Mouse (Mus musculus) limb, embryonic 14.5 days (tissue): Measurements from ENCODE around the gene Dennd1b. TPM values are rescaled to one million over a fixed set of nuclear protein-coding genes. Genes with fewer than 3 reads are reported as not detected.

Experiments used
- ATAC-seq: fragments of 200-750 bp; cut with Nextera tagmentation; 2 replicates; pipeline ENCODE4 v1.8.0; 2017; ENCODE audit warnings: low read depth, moderate number of reproducible peaks, moderate TSS enrichment; ENCODE audit not compliant: low FRiP score
- DNase-seq: peaks from one replicate; pipeline ENCODE4 v3.0.0-alpha.2; 2015; ENCODE audit warnings: low spot score
- H3K27ac ChIP-seq: fragments of 300-500 bp; sonication (generic); replicated peaks from 2 replicates; pipeline ENCODE4 v1.5.1; 2014; ENCODE audit warnings: low read depth, mild to moderate bottlenecking, low read length, moderate library complexity, mixed read lengths
- H3K27me3 ChIP-seq: fragments of 300-500 bp; sonication (generic); 2 replicates; pipeline ENCODE4 v1.6.1; 2014; ENCODE audit warnings: low read length, mixed read lengths; ENCODE audit not compliant: control insufficient read depth, insufficient read depth
- H3K36me3 ChIP-seq: fragments of 300-500 bp; sonication (generic); 2 replicates; pipeline ENCODE4 v1.6.1; 2014; ENCODE audit warnings: mild to moderate bottlenecking, low read length, moderate library complexity, mixed read lengths; ENCODE audit not compliant: control insufficient read depth, insufficient read depth
- H3K4me1 ChIP-seq: fragments of 300-500 bp; sonication (generic); 2 replicates; pipeline ENCODE4 v1.6.1; 2014; ENCODE audit warnings: antibody characterized with exemption, low read length, mixed read lengths; ENCODE audit not compliant: control insufficient read depth, insufficient read depth
- H3K4me2 ChIP-seq: fragments of 300-500 bp; sonication (generic); replicated peaks from 2 replicates; pipeline ENCODE4 v1.6.1; 2014; ENCODE audit warnings: low read depth, mild to moderate bottlenecking, low read length, moderate library complexity; ENCODE audit not compliant: severe bottlenecking
- H3K4me3 ChIP-seq: fragments of 300-500 bp; sonication (generic); replicated peaks from 2 replicates; pipeline ENCODE4 v1.5.1; 2014; ENCODE audit warnings: low read length
- H3K9ac ChIP-seq: fragments of 300-500 bp; sonication (generic); 2 replicates; pipeline ENCODE4 v1.6.1; 2014; ENCODE audit warnings: mild to moderate bottlenecking, low read depth, low read length, moderate library complexity; ENCODE audit not compliant: severe bottlenecking
- H3K9me3 ChIP-seq: fragments of 300-500 bp; sonication (generic); 2 replicates; pipeline ENCODE4 v1.6.1; 2016; ENCODE audit warnings: low read length; ENCODE audit not compliant: control insufficient read depth
- POLR2A ChIP-seq: fragments of 200-500 bp; IDR thresholded peaks from 2 replicates; pipeline ENCODE4 v1.8.0; 2012; ENCODE audit warnings: inconsistent platforms, mild to moderate bottlenecking, moderate library complexity, borderline replicate concordance; ENCODE audit not compliant: insufficient read depth, insufficient read length; ENCODE audit errors: extremely low read depth
- WGBS: fragments of 180-500 bp; shearing (Covaris S2); extraction: QIAGEN DNeasy Blood & Tissue Kit; methylation state at CpG from one replicate; pipeline ENCODE4 v1.1.7; 2014; 5-methylcytosine and 5-hydroxymethylcytosine counted together
- polyA plus RNA-seq, 2 experiments: library from polyadenylated mRNA; depleted of rRNA in 1 of 2; stranded (reverse) in 1 of 2; unstranded in 1 of 2; fragments of >200 nt; fragmentation: Nextera tagmentation in 1 of 2; extraction: Ambion mirVana in 1 of 2; gene quantifications; 2 replicates each; pipeline versions ENCODE4 v1.2.1 to v1.2.3; 2012 to 2014

The Dennd1b gene
- polyA plus RNA-seq, 2 experiments: 3.0 to 7.2 TPM

DNA sequence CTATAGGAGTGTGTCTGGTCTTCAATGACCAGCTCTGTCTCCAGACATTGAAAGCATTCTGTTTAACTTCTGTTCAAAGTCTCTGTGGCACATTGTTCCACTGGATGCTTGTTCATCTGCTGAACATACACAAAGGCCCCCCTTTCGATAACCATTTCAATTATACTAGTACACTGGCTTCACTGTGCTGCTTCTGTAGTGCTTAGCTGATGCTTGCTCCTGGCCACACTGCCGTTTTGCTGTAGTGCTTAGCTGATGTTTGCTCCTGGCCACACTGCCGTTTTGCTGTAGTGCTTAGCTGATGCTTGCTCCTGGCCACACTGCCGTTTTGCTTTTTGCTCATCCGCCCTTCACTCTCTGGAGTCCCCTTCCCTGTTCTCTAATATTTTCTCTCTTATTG, 19.4 kb downstream of the Dennd1b start:
- TF ChIP-seq POLR2A: no peak

DNA sequence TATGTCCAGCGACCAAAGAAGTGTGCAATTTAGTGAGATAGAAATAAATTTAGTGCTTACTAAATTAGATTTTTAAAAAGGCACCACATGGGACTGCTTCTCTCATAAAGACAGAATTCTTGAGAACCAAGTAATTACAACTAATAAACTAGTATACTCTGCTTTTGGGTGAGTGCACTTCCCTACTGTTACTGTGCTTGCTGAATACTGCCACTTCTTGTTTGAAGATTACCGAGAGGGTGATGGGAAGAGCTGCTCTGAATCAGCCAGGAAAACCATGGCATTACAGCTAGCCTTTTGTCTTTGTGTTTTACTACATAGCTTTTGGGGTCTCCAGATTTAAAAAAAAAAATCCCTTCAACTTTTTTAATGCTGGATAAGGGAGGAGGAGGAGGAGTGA, 19.8 kb downstream of the Dennd1b start:
- H3K4me1 ChIP-seq: peaks cover 14% of the 10 kb centered on the region
- DNase-seq (no peak), ATAC-seq (no peak)
- TF ChIP-seq POLR2A: no peak
- no peaks in the 10 kb centered on the region for H3K27me3 ChIP-seq
- H3K4me3 ChIP-seq: no peak overlapping the region
- WGBS: 49% methylated on average over 2 of the region's 2 CpGs
- no peak overlapping the region; the same call in 1 of the 2 replicates for H3K4me2 ChIP-seq
- no peak overlapping the region for H3K9ac ChIP-seq
- no peaks in the 10 kb centered on the region for H3K9me3 ChIP-seq
- H3K36me3 ChIP-seq: no peaks in the 10 kb centered on the region
- H3K27ac ChIP-seq: no peak overlapping the region

More for the DNA sequence above, 19.4 kb downstream of the Dennd1b start:
- no peaks in the 10 kb centered on the region for H3K9me3 ChIP-seq
- H3K4me3 ChIP-seq: no peak overlapping the region
- H3K4me1 ChIP-seq: peaks cover 14% of the 10 kb centered on the region
- 67% methylated on average over 5 of the region's 5 CpGs for WGBS
- no peak overlapping the region for H3K27ac ChIP-seq
- no peaks in the 10 kb centered on the region for H3K27me3 ChIP-seq
- no peaks in the 10 kb centered on the region for H3K36me3 ChIP-seq
- DNase-seq (no peak), ATAC-seq (no peak)
- H3K4me2 ChIP-seq: no peak overlapping the region
- H3K9ac ChIP-seq: no peak overlapping the region

DNA sequence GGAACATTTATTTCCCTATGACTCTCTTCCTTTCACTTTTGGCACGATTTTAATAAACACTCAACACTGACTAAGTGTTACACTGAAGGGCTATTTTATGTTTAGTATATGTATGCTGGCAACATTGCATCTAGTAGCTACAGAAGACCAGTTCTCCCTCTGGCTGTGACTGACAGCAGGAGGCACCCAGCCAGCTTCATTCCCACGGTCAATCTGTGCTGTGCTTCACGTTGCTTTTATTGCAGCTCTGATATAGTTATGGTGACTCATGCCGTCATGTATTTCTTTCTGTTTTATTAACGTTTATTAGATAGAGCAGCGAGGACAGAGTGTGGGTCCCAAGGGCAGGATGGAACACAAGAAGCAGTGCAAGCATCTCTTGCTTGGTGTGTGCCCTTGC, 20.2 kb downstream of the Dennd1b start:
- TF ChIP-seq POLR2A: no peak
- no peak overlapping the region for H3K9ac ChIP-seq
- WGBS: 31% methylated on average over 6 of the region's 6 CpGs
- ATAC-seq (no peak), DNase-seq (no peak)
- H3K27me3 ChIP-seq: no peaks in the 10 kb centered on the region
- peaks cover 14% of the 10 kb centered on the region for H3K4me1 ChIP-seq
- H3K36me3 ChIP-seq: no peaks in the 10 kb centered on the region
- no peak overlapping the region for H3K27ac ChIP-seq
- H3K4me3 ChIP-seq: no peak overlapping the region
- H3K4me2 ChIP-seq: peak overlapping the region; percentile 3; the same call in 1 of the 2 replicates
- H3K9me3 ChIP-seq: no peaks in the 10 kb centered on the region

DNA sequence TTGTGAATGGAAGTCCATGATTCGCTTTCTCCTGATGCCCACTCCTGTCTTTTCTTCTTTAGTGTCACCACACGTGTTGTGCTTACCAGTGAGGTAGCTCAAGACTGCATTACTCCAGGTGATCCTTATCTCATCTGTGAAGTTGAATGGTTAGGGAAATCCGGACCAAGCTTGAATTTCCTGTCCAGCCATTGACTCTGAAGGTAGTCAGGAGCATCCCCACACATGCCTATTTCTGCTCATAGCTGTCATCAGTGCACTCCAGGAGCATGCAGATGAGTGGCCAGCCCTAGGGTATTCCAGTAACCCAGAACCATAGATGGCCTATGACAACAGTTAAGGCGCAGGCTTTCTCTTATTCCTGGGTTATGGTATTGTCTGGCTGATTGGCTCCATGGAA, 20.9 kb downstream of the Dennd1b start:
- 75% methylated on average over 4 of the region's 4 CpGs for WGBS
- H3K4me2 ChIP-seq: no peak overlapping the region
- H3K36me3 ChIP-seq: no peaks in the 10 kb centered on the region
- H3K4me1 ChIP-seq: peaks cover 14% of the 10 kb centered on the region
- no peak overlapping the region for H3K9ac ChIP-seq
- DNase-seq: no peak
- H3K9me3 ChIP-seq: no peaks in the 10 kb centered on the region
- H3K27ac ChIP-seq: no peak overlapping the region
- TF ChIP-seq POLR2A: no peak
- ATAC-seq: no peak
- H3K4me3 ChIP-seq: no peak overlapping the region
- H3K27me3 ChIP-seq: no peaks in the 10 kb centered on the region

DNA sequence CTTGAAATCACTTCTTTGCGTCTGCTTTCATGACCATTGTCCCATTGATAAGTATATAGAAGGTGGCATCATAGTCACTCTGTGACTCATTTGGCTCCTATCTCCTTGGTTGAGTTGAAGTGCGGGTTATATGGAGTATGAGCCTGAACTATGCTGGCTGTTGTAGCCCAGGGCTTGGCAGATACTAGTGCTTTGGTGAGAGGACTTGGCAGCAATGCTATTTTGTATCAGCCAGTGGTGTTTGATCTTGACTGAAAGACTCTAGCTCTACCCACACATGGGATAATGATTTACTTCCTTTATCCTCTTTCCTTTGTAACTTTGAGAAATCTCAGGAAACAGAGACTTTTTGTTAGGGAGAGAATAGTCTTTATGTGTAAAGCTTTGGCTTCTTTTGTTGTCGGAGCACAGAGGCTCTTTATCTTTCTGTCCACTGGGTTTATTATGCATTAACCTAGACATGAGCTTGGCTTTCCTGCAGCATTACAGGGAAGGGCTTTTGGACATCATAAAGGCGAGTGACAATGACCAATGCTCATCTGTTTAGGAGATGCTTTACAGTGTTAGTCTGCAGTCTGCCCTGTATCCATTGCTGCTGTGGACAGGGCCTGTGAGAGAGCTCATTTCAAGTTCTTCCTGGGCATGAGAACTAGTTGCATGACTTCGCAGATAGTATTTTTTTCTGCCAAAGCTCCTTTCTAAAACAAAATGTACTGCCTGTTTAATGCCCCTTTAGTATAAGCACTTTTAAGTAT, 29.3 kb downstream of the Dennd1b start:
- Histone ChIP-seq H3K9me3 (no peaks in the 10 kb centered on the region), H3K4me2 (no peak overlapping the region), H3K4me3 (no peak overlapping the region), H3K27me3 (no peaks in the 10 kb centered on the region), H3K4me1 (no peaks in the 10 kb centered on the region), H3K36me3 (no peaks in the 10 kb centered on the region), H3K27ac (no peak overlapping the region), H3K9ac (no peak overlapping the region)
- TF ChIP-seq POLR2A: no peak
- no peak for DNase-seq
- no peak for ATAC-seq
- WGBS: 91% methylated on average over 5 of the region's 5 CpGs
